Mouse (Mus musculus) kidney, adult 9 months (tissue): ENCODE results near the gene Capn1.
A peak's percentile ranks its signal among the peaks of the same experiment; 100 is the strongest.

Experiments
- DNase-seq: peaks from one replicate; pipeline ENCODE4 v3.0.0; 2022

Capn1 gene

DNA sequence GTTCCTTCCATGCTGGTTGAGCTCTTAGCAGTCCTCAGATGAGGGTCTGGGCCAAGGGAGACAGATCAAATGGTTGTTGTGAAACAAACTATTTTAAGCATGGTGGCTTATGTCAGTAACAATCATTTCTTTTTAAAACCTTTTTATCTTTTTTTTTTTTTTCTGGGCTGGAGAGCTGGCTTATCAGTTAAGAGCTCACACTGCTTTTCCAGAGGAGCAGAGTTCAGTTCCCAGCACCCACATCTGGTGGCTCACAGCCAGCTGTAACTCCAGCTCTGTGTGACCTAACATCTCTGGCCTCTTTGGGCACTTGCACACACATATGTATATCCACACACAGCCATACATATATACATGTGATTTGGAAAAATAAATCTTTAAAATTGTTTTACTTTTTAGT is 22.0 kb upstream of the Capn1 start:
- DNase-seq, result no peak

DNA sequence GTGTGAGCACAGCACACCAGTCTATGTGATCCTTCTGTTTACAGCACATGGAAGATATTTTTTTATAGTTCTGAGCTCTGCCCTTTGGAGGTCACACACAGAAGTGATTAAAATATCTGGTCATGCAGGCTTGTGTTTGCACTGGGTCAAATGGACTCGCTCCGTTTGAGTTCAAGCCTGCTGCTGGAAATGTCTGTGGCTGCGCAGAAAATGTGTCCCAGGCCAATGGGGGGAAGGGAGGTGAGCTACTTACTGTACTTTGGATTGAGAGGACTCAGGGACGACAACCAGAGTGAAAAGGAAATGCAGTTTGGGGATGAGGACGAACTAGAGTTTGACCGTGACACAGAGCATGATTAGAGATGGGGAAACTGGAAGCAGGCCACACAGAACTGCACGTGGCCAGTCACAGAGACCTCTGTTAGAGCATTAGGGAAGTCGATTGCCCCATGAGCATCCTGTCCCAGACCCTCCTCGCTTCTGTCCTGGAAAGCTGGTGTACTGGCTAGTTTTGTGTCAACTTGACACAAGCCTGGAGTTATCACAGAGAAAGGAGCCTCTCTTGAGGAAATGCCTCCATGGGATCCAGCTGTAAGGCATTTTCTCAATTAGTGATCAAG is 20.4 kb upstream of the Capn1 start:
- DNase-seq, result no peak

DNA sequence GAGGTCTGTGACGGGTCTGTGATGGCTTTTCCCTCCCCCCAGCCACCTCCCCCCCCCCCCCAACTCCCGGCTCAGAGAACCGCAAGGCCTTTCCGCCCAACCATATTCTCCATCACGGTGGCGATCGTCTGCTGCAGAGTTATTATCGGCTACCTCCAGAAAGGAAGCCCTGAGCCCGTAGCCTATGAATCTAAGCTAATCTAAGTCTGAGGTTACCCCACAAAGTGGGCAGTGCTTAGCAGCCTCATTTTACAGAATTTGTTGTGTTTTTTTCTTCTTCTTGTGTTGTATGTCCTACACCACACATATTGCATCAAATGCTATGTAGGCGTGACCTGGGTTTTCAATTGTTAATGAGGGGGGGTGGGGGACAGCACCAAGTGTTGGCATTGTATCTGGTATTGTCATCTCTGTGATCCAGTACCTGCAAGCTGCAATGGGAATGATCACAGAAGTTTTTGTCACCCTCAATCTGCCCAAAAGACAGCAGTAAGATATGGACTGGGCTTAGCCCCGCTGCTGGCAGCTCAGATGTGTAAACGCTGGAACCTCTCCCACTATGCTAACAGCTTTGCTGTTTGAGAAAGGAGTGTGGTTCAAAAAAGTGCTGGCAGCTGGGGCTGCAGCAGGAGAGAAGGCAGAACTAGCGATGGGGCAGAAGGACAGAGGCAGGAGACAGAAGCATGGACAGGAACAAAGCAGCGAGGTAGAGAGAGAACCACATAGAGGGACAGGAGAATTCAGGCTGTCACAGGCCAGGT is 15.0 kb upstream of the Capn1 start:
- DNase-seq, result no peak

DNA sequence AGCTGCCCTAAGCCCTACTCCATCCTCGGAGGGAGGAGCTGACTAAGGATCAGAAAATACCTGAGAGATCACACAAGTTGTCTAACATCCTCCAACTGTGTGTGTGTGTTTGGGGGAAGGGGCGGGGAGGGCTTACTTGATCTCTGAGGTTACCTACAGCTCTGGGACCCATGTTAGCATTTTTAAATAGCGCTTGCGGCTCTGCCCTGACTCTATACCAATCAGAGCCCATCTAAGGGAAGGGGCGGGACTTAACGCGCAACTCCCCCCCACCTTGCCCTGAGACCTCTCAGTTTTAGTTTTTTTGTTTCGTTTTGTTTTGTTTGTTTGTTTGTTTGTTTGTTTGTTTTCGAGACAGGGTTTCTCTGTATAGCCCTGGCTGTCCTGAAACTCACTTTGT is 13.7 kb upstream of the Capn1 start:
- DNase-seq, result no peak

DNA sequence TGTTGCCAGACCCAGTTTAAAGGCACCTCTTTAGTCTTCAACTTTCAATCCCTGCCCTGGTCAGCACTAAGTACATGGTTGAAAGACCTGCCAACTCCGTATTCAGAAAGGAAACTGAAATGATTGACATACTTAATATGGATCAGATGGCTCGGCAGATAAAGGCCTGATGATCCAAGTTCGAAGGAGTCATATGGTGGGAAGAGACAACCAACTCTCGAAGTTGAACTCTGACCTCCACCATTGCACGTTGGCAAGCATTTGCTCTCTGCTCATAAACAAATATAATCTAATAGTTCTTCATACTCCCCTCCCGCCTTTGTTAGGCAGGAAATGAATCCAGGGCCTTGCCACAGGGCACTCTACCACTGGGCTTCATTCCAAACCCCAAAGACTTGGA is 13.3 kb upstream of the Capn1 start:
- DNase-seq, result no peak

DNA sequence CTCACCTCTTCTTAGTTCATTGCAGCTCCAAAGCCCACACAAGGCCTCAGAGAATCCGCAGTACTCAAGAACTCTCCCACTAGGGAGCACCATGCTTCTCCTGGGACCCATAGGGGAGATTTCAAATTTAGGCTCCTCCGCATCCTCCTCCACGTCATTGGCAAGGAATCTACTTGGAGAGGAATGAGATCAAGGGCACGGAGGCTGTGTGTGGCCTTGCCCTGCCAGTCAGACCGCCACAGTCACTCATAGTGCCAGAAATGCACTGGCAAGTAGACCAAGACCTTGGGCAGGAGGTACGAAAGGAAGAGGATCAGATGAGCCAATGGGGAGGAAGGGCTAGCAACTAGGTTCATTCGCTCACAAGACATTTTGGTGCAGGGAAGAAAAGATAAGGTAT is 8.2 kb upstream of the Capn1 start:
- peak; percentile 8 for DNase-seq

DNA sequence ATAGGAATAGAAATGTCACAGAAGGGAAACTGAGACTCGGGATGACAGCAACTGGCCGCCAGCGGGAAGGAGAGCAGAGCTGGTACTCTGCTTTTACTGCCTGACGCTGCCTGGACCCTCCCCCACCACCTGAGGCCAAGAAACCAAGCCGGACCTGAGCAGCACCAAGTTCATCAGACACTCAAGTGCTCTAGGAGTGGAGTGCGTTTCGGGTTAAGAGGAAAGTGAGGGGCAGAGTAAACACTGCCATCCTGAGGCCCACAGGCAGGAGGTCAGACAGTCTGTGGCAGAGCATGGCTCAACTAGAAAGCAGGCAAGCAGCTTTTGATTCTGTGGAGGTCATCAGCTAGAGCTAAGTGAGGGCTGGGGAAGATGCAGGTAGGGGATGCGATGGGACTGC is 7.4 kb upstream of the Capn1 start:
- DNase-seq, result no peak

DNA sequence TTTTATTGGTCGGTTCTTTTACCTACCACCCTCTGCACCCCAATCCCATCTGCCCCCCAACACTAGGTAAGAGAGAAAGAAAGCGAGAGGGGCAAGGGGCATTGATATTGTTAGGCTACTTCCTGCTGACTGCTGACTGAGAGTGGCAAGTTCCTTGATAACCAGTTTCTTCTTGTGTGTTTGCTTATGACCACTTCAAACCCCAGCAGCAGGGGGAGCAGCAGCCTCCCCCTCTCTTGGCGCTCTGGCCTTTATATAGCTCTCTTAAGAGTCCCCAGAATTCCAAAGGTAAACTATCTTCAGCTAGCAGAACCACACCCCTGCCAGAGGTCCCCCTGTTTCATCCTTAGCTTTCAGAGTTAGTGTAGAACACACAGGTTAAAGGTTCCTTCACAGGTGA is 4.6 kb upstream of the Capn1 start:
- no peak for DNase-seq

DNA sequence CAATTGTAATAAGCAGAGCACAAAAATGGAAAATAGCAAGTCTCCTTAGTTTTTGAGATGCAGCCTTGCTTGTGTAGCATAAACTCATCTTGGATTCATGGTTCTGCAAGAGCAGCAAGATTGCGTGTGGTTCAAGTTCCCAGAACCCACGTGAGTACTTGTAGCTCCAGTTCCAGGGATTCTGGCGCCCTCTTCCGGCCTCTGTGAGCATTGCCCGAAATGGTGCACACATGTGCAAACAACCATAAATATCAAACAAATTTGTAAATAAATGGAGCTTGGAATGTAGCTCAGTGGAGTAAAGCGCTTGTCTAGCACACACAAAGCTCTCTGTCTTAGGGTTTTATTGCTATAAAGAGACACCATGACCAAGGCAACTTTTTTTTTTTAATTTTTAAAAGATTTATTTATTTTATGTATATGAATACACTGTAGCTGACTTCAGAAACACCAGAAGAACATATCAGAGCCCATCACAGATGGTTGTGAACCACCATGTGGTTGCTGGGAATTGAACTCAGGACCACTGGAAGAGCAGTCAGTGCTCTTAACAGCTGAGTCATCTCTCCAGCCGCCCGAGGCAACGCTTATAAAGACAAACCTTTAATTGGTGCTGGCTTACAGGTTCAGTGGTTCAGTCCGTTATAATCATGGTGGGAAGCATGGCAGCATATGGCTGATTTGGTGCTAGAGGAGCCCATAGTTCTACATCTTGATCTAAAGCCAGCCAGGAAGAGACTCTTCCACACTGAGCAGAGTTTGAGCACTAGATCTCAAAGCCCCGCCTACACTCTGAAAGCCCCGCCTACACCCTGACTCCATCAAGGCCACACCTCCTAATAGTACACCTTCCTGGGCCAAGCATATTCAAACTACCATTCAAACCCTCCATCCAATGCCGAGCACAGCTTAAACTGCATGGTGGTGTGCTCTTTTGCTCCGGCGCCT is 2.7 kb upstream of the Capn1 start:
- DNase-seq, result peak; percentile 93

DNA sequence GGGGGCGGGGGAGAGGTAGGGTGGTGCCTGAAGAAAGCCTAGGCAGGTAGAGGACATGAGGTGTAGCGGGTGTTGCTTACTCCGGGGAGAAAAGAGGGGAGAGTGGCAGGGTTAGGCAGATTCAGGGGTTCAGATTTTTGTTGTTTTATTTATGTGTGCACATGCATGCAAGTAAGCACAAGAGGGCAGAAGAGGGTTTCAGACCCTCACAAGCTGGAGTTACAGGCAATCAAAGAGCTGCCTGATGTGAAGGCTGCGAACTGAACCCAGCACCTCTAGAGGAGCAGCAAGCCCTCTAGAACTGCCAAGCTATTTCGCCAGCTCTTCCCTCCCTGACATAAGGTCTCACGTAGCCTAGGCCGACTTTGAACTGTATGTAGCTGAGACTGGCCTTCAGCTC is 835 bp upstream of the Capn1 start:
- no peak for DNase-seq

DNA sequence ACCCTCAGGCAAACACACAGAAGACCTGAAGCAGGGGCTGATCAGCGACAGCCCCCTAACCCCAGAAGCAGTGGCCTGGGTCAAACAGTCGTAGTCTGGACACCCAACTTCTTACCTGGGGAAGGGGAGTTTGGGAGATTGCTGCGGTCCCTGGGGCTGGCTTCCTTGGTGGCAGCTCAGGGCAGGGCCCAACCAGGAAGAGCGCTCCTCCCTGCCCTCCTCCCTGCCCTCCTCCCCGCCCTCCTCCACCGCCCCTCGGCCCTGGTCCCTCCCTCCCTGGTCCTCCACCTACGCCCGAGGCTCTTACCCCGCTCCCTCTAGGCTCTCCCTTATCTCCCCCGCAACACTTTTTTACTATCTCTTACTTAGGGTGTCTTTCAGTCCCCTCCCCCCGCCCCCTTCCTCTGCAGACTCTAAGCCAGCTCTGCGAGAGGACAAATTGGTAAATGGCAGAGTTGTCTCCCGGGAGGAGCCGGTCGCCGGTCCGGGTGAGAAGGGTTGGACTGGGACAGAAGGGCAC is 646 bp downstream of the Capn1 start:
- DNase-seq, result peak; percentile 26

DNA sequence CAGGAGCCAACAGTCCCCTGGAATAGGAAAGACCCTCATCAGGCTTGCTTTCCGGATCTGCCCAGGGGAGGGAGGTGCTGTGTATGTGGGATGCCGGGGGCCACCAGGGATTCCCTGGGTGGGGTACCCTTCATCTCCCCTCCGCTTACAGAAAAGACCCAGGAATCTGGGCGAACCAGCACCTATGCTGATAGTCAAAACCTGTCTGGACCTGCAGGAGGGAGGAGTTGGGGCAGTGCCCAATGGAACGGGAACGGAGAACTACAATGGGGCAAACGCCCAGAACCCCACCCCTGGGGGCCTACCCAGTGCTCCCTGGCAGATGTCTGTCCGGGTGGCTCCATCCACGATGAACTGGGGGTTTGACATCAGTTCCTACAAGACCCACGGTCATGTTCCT is 2.0 kb downstream of the Capn1 start:
- DNase-seq, result no peak

DNA sequence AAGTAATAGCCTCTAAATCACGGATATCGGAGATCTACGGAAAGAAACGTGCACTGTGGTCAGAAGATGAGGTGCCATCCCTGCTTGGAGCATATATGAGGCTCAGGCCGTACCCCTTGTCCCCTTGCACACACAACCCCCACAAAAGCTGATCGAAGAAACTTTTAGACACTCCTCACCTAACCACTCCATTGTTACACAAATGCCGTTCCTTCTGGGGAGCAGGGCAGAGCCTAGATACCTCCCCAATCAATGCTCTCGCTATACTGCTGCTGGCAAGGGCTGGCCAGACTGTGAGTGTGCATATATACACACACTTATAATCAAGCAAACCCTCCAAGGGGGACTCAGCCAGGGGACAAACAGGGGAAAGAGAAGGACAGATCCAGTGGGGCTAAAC is 6.6 kb downstream of the Capn1 start:
- no peak for DNase-seq

DNA sequence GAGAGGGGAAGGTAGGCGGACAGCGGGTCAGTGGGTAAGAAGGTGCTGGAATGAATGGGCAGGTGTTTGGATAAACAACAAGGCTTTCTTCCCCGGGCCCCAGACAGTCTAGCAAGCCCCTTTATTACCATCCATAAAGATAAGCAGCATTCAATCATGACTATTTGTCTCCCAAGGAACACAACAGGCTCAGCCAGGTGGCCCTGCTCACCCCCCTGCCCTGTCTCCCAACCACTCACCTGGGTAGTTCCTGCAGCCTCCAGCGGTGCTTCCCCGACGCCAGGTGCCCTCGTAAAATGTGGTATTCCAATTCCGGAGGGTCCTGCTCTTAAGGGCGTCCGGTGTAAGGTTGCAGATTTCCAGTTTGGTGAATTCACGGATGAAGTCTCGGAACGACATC is 8.7 kb downstream of the Capn1 start:
- DNase-seq, result no peak

DNA sequence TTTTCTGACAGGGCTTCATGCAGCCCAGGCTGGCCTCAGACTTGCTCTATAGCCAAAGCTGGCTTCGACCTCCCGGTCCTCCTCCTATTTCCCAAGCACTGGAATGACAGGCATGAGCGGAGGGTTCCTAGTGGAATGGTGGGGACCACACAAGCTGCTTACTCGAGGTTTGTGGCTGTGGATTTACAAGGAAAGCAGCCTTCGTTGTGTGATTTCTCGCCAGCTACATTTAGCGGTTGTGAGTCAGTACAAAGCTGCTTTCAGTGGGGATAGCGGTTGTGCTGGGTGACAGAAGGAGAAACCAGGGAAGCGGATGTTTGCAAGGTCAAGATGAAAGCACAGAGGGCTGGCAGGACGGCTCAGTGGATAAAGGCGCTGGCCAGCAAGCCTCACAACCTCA is 10.2 kb downstream of the Capn1 start:
- no peak for DNase-seq

DNA sequence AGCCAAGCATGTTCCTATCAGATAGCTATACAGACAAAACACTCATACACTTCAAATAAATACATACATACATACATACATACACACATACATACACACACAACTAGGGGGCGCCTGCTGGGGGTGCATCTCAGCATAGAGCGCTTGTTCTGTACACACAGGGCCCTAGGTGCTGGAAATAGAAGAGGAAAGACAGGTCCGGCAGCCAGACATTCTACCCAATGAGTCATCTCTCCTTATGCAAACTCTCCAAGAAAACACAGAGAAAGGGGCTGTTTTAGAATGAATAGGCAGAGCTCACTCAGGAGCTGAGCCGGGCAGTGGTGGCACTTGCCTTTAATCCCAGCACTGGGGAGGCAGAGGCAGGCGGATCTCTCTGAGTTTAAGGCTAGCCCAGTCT is 15.7 kb downstream of the Capn1 start:
- DNase-seq, result no peak

DNA sequence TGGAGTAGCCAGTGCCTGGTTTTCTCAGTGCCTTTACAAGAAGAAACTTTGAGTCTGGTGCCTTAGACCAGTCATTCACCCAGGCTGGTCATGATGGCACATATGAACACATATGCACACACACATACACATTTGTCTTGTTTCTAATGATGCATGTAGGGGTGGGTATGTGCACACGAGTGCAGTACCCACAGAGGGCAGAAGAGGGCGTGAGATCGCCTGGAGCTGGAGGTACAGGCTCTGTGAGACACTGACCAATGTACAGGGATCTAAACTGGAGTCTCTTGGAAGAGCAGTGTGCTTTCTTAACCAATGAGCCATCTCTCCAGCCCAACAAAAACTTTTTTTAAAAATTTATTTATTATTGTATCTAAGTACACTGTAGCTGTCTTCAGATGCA is 17.5 kb downstream of the Capn1 start:
- DNase-seq, result no peak

DNA sequence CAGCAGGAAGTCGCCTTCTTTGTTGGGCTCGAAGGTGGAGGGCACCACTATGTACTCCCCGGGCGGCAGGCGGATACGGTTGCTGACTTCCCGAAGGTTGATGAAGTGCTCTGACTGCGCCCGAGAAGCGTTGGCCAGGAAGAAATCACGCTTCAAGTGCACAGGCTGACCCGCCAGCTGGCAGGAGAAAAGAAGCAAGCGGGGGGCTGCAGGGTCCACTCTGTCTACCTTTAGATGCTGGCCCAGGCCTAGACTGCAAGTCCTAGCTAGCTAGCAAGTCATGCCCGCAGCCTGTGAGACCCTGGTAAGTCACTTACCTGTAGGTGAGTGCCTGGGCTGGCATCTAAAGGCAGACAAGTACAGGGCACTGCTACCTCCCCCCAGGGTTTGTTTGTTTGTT is 21.0 kb downstream of the Capn1 start:
- no peak for DNase-seq

DNA sequence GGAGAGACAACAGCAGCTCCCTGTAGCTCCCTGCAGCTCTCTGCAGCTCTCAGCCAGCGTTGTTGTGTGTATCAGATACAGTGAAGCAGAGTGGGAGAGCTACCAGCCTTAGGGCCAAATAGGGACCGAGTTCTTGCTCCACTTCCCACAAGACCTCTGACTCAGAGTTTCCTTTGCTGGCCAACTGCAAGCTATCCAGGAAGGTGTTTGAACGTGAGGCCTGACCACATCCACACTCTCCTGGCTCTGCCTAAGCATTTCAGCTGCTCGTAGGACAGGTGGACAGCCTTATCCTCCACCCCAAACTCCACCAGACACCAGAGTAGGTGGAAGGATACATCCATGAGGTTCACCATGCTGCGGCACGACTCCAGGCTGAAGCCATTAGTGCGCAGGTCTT is 23.7 kb downstream of the Capn1 start:
- no peak for DNase-seq

DNA sequence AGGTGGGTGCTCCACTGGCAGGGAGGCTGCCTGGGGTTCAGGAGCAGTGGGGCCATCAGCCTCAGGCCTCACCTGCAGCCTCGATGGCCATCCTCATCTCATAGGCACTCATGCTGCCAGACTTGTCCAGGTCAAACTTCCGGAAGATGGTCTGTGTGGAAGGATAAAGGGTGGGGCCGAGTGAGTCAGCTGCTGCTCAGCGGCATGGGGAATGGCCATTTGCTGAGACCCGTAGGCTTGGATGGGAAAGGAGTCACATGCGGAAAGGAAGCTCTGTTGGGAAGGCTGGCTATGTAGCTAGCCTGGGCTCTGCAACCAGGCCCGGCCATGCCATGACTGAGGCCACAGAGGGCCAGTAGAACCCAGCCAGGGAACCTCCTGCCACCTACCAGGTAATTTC is 24.2 kb downstream of the Capn1 start:
- no peak for DNase-seq

DNA sequence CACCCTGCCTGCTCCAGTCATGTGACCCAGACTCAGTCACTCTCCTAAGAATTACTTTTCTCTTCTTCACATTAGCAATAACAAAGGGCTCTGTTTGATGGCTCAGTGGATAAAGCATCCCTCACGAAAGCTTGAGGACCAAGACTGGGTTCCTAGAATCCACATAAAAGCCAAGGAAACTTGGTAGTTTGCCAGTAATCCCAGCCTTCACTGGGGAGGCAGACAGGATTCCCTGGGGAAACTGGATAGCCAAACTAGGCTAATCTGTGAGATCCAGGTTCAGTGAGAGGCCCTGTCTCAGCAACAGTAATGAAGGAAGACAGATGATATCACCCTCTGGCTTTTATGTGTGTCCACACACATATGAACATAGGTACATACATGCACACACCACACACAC is 24.8 kb downstream of the Capn1 start:
- DNase-seq, result no peak

DNA sequence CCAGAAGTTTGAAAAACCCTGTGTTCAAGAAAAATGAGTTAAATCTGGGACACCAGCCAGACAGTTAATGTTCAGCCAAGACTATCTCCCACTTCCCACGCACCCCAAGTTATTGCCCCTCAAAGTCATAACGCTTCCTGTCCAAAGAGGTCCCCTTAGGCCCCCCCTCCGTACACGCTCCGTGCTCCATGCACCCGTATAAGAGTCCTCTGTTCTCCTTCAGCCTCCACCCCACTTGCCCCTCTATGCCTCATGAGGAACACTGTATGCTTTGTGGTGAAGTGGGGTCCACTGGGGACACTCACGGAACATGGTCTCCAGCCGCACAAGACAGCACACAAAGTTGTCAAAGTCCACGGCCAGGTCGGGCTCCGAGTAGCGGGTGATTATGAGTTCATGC is 25.7 kb downstream of the Capn1 start:
- no peak for DNase-seq

DNA sequence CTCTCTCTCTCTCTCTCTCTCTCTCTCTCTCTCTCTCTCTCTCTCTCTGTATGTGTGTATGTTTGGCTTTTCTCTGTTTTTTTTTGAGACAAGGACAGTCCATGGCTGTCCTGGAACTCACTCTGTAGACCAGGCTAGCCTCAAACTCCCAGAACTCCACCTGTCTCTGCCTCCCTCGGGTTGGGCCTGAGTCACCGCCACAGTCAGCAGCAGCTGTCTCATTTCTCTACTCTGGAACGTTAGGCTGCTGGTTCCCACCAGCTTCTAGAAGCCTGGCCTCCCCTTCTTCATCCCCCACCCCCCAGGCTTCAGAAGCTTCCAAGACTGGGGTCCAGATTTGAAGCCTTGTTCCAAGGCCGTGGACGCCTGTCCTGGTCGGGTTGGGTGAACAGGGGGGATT is 26.1 kb downstream of the Capn1 start:
- no peak for DNase-seq
